In genomic region chr10:77623639-77624400, GRCm38 (mm10) we compare ENCODE assay signal across 7 mouse cellular contexts. TPM values are rescaled to one million over a fixed set of nuclear protein-coding genes. Genes with fewer than 3 reads are reported as not detected.
DNase-seq lines count a peak whose midpoint lies in the region; ATAC-seq and TF ChIP-seq lines count a peak whose summit lies in the region.

No protein-coding gene starts in this region.

- peaks cover 19% of the 10 kb centered on the region; the same call in 1 of the 2 replicates for H3K4me1 ChIP-seq in spleen, adult 2 months (ENCODE audit: control insufficient read depth, insufficient read depth, insufficient read length)
- H3K4me1 ChIP-seq in forebrain, embryonic 14.5 days (ENCODE audit: control insufficient read depth, insufficient read depth, low read length): peaks cover 22% of the 10 kb centered on the region
- peaks cover 61% of the 10 kb centered on the region for H3K4me1 ChIP-seq in liver, embryonic 12.5 days

- 87% methylated on average over 10 of the region's 10 CpGs for WGBS in spleen, adult 2 months
- 86% methylated on average over 10 of the region's 10 CpGs for WGBS in forebrain, embryonic 14.5 days
- WGBS in liver, embryonic 12.5 days (ENCODE audit: insufficient replicate concordance): 87% methylated on average over 10 of the region's 10 CpGs

- no peak for ATAC-seq in forebrain, embryonic 14.5 days
- no peak for ATAC-seq in liver, embryonic 12.5 days

- 0 out of 2 replicates have a peak overlapping the region, but pooled peaks have one; percentile 28 for H3K27ac ChIP-seq in spleen, adult 2 months (ENCODE audit: insufficient read depth, low read length)
- peak overlapping the region; percentile 82; the same call in 1 of the 2 replicates for H3K27ac ChIP-seq in forebrain, embryonic 14.5 days (ENCODE audit: low read depth, low read length)
- no peak overlapping the region for H3K27ac ChIP-seq in liver, embryonic 12.5 days

- H3K4me2 ChIP-seq in forebrain, embryonic 14.5 days (ENCODE audit: low read length): peak overlapping the region; percentile 60
- peak overlapping the region; percentile 83 for H3K4me2 ChIP-seq in liver, embryonic 12.5 days

- TF ChIP-seq POLR2A in spleen, adult 2 months (IDR thresholded peaks at IDR 0.05; ENCODE audit: low read depth, low read length): no peak

- H3K36me3 ChIP-seq in spleen, adult 2 months (ENCODE audit: control insufficient read depth, insufficient read depth, low read length): no peaks in the 10 kb centered on the region
- peaks cover 2% of the 10 kb centered on the region; the same call in 1 of the 2 replicates for H3K36me3 ChIP-seq in forebrain, embryonic 14.5 days (ENCODE audit: control insufficient read depth, insufficient read depth, low read length)
- peaks cover 35% of the 10 kb centered on the region for H3K36me3 ChIP-seq in liver, embryonic 12.5 days

- H3K27me3 ChIP-seq in spleen, adult 2 months (ENCODE audit: control insufficient read depth, insufficient read depth, low read length): no peaks in the 10 kb centered on the region
- H3K27me3 ChIP-seq in forebrain, embryonic 14.5 days (replicated peaks; ENCODE audit: control insufficient read depth, insufficient read depth, low read length): no peaks in the 10 kb centered on the region
- H3K27me3 ChIP-seq in liver, embryonic 12.5 days (replicated peaks): no peaks in the 10 kb centered on the region

- TF ChIP-seq CTCF in spleen, adult 2 months (IDR thresholded peaks at IDR 0.05; ENCODE audit: extremely low read depth, insufficient read depth, insufficient read length, insufficient replicate concordance): no peak

- peak overlapping the region; percentile 97 for H3K9ac ChIP-seq in forebrain, embryonic 14.5 days (ENCODE audit: low read length)
- peak overlapping the region; percentile 99 for H3K9ac ChIP-seq in liver, embryonic 12.5 days

- H3K9me3 ChIP-seq in forebrain, embryonic 14.5 days (replicated peaks; ENCODE audit: control insufficient read depth, low read length): no peaks in the 10 kb centered on the region
- no peaks in the 10 kb centered on the region for H3K9me3 ChIP-seq in liver, embryonic 12.5 days (replicated peaks)

- no peak for DNase-seq in spleen, adult 2 months (ENCODE audit: low read depth in 1 of 2, low spot score in 2 of 2)
- no peak for DNase-seq in spleen, adult 18-20 months
- no peak for DNase-seq in forebrain, embryonic 14.5 days (ENCODE audit: low spot score)
- no peak for DNase-seq in thymus, postnatal 10 days (ENCODE audit: low spot score in 2 of 2)
- DNase-seq in layer of hippocampus, adult 9-10 months (ENCODE audit: low spot score): no peak
- DNase-seq in right cerebral cortex, postnatal 36 days (ENCODE audit: low spot score in 2 of 2): no peak

- H3K4me3 ChIP-seq in spleen, adult 2 months (ENCODE audit: extremely low read depth, insufficient read depth, insufficient read length): no peak overlapping the region
- H3K4me3 ChIP-seq in forebrain, embryonic 14.5 days (ENCODE audit: low read depth, low read length): peak overlapping the region; percentile 89
- peak overlapping the region; percentile 97 for H3K4me3 ChIP-seq in liver, embryonic 12.5 days

RNA-seq across cellular contexts. Expression of gene Ube2g2, which starts 1.7 kb away (rescaled TPM):
- 31.4 and 34.0 TPM in 2 replicates for polyA plus RNA-seq in spleen, adult 2 months (2012; rRNA removed)
- polyA plus RNA-seq in forebrain, embryonic 14.5 days (2014; fragmentation: Nextera tagmentation; extraction: Ambion mirVana): 72.6 and 73.6 TPM in 2 replicates
- 55.7 and 59.9 TPM in 2 replicates for polyA plus RNA-seq in liver, embryonic 12.5 days (2016; fragmentation: Nextera tagmentation; extraction: Ambion mirVana)

RNA-seq across cellular contexts. Expression of gene Gm49325, which starts 17.8 kb away (rescaled TPM):
- polyA plus RNA-seq in spleen, adult 2 months (2012; rRNA removed): not detected in 2 replicates
- 1.7 and 16.2 TPM in 2 replicates for polyA plus RNA-seq in forebrain, embryonic 14.5 days (2014; fragmentation: Nextera tagmentation; extraction: Ambion mirVana)
- polyA plus RNA-seq in liver, embryonic 12.5 days (2016; fragmentation: Nextera tagmentation; extraction: Ambion mirVana): 5.1 TPM in 1 of 2 replicates, not detected in the other

RNA-seq across cellular contexts. Expression of gene Sumo3, which starts 17.9 kb away (rescaled TPM):
- polyA plus RNA-seq in spleen, adult 2 months (2012; rRNA removed): 131 and 154 TPM in 2 replicates
- 277 and 308 TPM in 2 replicates for polyA plus RNA-seq in forebrain, embryonic 14.5 days (2014; fragmentation: Nextera tagmentation; extraction: Ambion mirVana)
- polyA plus RNA-seq in liver, embryonic 12.5 days (2016; fragmentation: Nextera tagmentation; extraction: Ambion mirVana): 138 and 146 TPM in 2 replicates

RNA-seq across cellular contexts. Expression of gene Pttg1ip, which starts 42.3 kb away (rescaled TPM):
- polyA plus RNA-seq in spleen, adult 2 months (2012; rRNA removed): 63.4 and 65.3 TPM in 2 replicates
- polyA plus RNA-seq in forebrain, embryonic 14.5 days (2014; fragmentation: Nextera tagmentation; extraction: Ambion mirVana): 74.1 and 85.5 TPM in 2 replicates
- polyA plus RNA-seq in liver, embryonic 12.5 days (2016; fragmentation: Nextera tagmentation; extraction: Ambion mirVana): 68.8 and 72.8 TPM in 2 replicates
